Mouse (Mus musculus) kidney, adult 2 months (tissue): ENCODE results near the gene Clic4.

ENCODE experiments used
- CTCF ChIP-seq: fragments of 200-500 bp; conservative IDR thresholded peaks from 2 replicates; pipeline ENCODE4 v1.5.1; 2011; ENCODE audit warnings: low read depth, mild to moderate bottlenecking, control low read depth, low read length, moderate library complexity, mixed read lengths; ENCODE audit not compliant: insufficient read depth, insufficient read length
- POLR2A ChIP-seq: fragments of 200-500 bp; IDR thresholded peaks from one replicate; pipeline ENCODE4 v1.6.1; 2011; ENCODE audit warnings: low read depth, low read length, control low read depth

GRCm38 (mm10) chr4:135165761-135166160, 106.9 kb downstream of the Clic4 start:
- TF ChIP-seq POLR2A (no peak), CTCF (no peak)
